ENCODE assay signal across 8 mouse cellular contexts in the genomic region with DNA sequence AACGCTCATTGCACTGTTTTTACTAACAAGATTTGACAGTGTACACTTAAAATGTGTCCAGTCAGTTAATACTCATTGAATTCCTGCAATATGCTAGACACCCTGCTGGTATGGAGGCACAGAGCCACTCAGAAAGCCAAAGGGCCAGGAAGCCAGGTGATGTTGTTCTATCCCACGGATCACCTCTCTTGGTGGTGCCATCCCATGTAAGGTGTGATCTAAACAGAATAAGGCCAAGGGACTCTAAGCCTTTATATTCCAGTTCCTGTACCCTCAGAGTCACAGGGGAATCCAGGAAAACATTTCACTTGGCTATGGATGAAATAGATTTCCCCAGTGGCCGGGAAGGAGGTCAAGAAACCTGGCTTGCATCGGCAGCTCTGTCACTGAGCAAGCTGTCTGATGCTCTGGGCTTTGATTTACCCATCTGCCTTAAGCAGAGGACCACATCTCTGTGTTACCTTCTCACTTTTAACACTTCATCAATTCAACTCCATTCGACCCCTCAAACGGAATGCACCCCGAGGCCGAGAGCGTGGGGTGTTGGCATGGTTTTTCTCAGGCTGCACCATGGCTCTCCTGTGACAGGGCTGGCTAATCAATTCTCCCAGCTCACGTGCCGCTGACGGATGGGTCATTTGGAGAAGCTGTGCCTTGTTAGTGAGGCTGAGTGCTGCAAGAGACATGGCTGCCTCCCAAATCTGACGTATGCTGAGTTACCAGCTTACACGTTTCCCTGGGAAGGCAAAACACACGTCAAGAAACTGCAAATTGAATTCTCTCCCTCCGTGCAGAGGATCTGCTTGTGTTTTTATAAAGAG.
A peak's percentile ranks its signal among the peaks of the same experiment; 100 is the strongest.
DNase-seq lines count a peak whose midpoint lies in the region; ATAC-seq and TF ChIP-seq lines count a peak whose summit lies in the region.

No protein-coding gene starts in this region.

- no peak; the same call in 1 of the 2 replicates for ATAC-seq in neural tube, embryonic 15.5 days (ENCODE audit: low FRiP score)
- peak; percentile 84 for ATAC-seq in forebrain, embryonic 14.5 days

- no peak overlapping the region for H3K4me2 ChIP-seq in neural tube, embryonic 15.5 days
- H3K4me2 ChIP-seq in forebrain, embryonic 14.5 days (ENCODE audit: low read length), result peak overlapping the region; percentile 30

- peak; percentile 41 for DNase-seq in neural tube, embryonic 10.5 days (ENCODE audit: extremely low spot score, low spot score)
- DNase-seq in forebrain, embryonic 14.5 days (ENCODE audit: low spot score), result peak; percentile 95
- DNase-seq in heart, postnatal 14 days, result peak; percentile 43 to 59
- DNase-seq in left cerebral cortex, postnatal 10 days (ENCODE audit: extremely low spot score in 1 of 2, low spot score in 2 of 2), result peak; percentile 74 to 76
- peak; percentile 16 for DNase-seq in retina, postnatal 7 days (ENCODE audit: low read depth, low spot score)
- no peak for DNase-seq in thymus, adult 2 months
- DNase-seq in ovary, adult 18-20 months (ENCODE audit: low spot score), result no peak

- H3K27me3 ChIP-seq in neural tube, embryonic 15.5 days (replicated peaks), result no peaks in the 10 kb centered on the region
- H3K27me3 ChIP-seq in forebrain, embryonic 14.5 days (replicated peaks; ENCODE audit: control insufficient read depth, insufficient read depth, low read length), result no peaks in the 10 kb centered on the region
- no peaks in the 10 kb centered on the region for H3K27me3 ChIP-seq in thymus, adult 2 months (ENCODE audit: control insufficient read depth, insufficient read depth, low read length)

- intact Hi-C loops in heart, postnatal 14 days (cut with DNase I), result no loop called here
- intact Hi-C loops in left cerebral cortex, postnatal 10 days (cut with DNase I), result no loop called here

- TF ChIP-seq POLR2A in thymus, adult 2 months (IDR thresholded peaks at IDR 0.05; ENCODE audit: control insufficient read depth, extremely low read depth, insufficient read depth, low read length, poor library complexity), result no peak

- TF ChIP-seq CTCF in thymus, adult 2 months (IDR thresholded peaks at IDR 0.05; ENCODE audit: borderline replicate concordance, control insufficient read depth, extremely low read depth, insufficient read depth, low read length, poor library complexity), result no peak

- H3K36me3 ChIP-seq in neural tube, embryonic 15.5 days, result no peaks in the 10 kb centered on the region
- H3K36me3 ChIP-seq in forebrain, embryonic 14.5 days (ENCODE audit: control insufficient read depth, insufficient read depth, low read length), result no peaks in the 10 kb centered on the region
- H3K36me3 ChIP-seq in thymus, adult 2 months (ENCODE audit: control insufficient read depth, insufficient read depth, low read length), result no peaks in the 10 kb centered on the region

- H3K27ac ChIP-seq in neural tube, embryonic 15.5 days (replicated peaks), result no peak overlapping the region
- peak overlapping the region; percentile 50; the same call in 1 of the 2 replicates for H3K27ac ChIP-seq in forebrain, embryonic 14.5 days (ENCODE audit: low read depth, low read length)
- no peak overlapping the region for H3K27ac ChIP-seq in thymus, adult 2 months (ENCODE audit: control insufficient read depth, insufficient read depth, low read length)

- H3K9ac ChIP-seq in neural tube, embryonic 15.5 days (replicated peaks), result no peak overlapping the region
- H3K9ac ChIP-seq in forebrain, embryonic 14.5 days (ENCODE audit: low read length), result no peak overlapping the region

- no peak overlapping the region for H3K4me3 ChIP-seq in neural tube, embryonic 15.5 days (replicated peaks)
- no peak overlapping the region for H3K4me3 ChIP-seq in forebrain, embryonic 14.5 days (ENCODE audit: low read depth, low read length)
- H3K4me3 ChIP-seq in thymus, adult 2 months (ENCODE audit: control insufficient read depth, insufficient read depth, low read length), result no peak overlapping the region

- peaks cover 22% of the 10 kb centered on the region for H3K4me1 ChIP-seq in neural tube, embryonic 15.5 days
- peaks cover 9% of the 10 kb centered on the region; the same call in 1 of the 2 replicates for H3K4me1 ChIP-seq in forebrain, embryonic 14.5 days (ENCODE audit: control insufficient read depth, insufficient read depth, low read length)
- H3K4me1 ChIP-seq in thymus, adult 2 months (replicated peaks; ENCODE audit: control insufficient read depth, insufficient read depth, low read length), result no peaks in the 10 kb centered on the region

- 30% methylated on average over 16 of the region's 16 CpGs for WGBS in neural tube, embryonic 15.5 days
- WGBS in forebrain, embryonic 14.5 days, result 48% methylated on average over 16 of the region's 16 CpGs
- WGBS in thymus, adult 2 months, result 91% methylated on average over 16 of the region's 16 CpGs

- no peaks in the 10 kb centered on the region for H3K9me3 ChIP-seq in neural tube, embryonic 15.5 days (replicated peaks)
- no peaks in the 10 kb centered on the region for H3K9me3 ChIP-seq in forebrain, embryonic 14.5 days (replicated peaks; ENCODE audit: control insufficient read depth, low read length)

Comparison
In these comparisons a context has a peak if more than half of its experiments do, and no peak if none do; other contexts are left out.
1. DNase-seq: peak in neural tube, embryonic 10.5 days (single experiment), forebrain, embryonic 14.5 days (single experiment), heart, postnatal 14 days (2 of 2), left cerebral cortex, postnatal 10 days (2 of 2) and retina, postnatal 7 days (single experiment); none in thymus, adult 2 months (single experiment) and ovary, adult 18-20 months (single experiment).